Mouse (Mus musculus) spleen, postnatal 0 days (tissue): ENCODE measurements around the gene Plp1. TPM values are rescaled to one million over a fixed set of nuclear protein-coding genes. Genes with fewer than 3 reads are reported as not detected.

Experiments
- polyA plus RNA-seq: library from polyadenylated mRNA; unstranded; fragments of >200 nt; fragmentation: Nextera tagmentation; extraction: Ambion mirVana; gene quantifications from 2 replicates; pipeline ENCODE4 v1.2.1, GENCODE M21; 2015

Gene Plp1
- polyA plus RNA-seq = 0.97 and 1.0 TPM in 2 replicates

DNA sequence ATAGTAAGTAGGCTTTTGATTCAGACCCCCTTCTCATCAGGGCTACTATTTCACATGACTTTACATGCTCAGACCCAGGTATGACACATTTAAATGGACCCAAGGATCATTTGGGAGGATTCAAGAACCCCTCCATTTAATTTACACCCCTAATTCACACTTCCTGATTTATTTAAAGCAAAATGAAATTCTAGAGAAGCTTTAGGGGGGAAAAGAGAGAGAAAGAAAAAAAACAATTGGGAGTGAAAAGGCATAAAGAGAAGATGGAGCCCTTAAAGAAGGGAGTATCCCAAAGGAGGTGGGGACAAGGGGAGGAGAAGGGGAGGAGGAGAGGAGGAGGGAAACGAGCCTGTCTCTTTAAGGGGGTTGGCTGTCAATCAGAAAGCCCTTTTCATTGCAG is at the start of gene Plp1:
TSS of gene Plp1 (plus strand) at position 301 of the 400 bp plus-strand sequence.

DNA sequence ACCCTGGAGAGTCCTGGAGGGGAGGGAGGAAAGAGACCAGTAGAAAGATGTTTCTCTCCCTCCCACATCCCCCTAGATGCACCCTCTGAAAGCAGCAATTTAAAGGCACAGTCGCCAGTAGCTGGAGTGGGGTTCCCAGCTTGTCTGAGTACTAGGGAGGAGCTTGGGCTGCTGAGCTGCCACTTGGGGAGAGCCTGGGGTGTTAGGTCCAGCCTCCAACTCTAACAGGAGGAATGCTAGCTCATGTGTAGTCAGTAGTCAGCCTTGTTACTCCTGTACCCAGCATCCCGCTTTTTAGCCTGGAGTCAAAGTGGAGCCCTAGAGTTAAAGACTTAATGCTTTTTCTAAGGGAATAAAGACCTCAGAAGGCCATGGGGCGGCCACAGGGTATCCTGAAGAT is 42.4 kb upstream of the Plp1 start, which contains the start of gene Glra4:
TSS of gene Glra4 (minus strand) at position 101 of the 400 bp plus-strand sequence.

DNA sequence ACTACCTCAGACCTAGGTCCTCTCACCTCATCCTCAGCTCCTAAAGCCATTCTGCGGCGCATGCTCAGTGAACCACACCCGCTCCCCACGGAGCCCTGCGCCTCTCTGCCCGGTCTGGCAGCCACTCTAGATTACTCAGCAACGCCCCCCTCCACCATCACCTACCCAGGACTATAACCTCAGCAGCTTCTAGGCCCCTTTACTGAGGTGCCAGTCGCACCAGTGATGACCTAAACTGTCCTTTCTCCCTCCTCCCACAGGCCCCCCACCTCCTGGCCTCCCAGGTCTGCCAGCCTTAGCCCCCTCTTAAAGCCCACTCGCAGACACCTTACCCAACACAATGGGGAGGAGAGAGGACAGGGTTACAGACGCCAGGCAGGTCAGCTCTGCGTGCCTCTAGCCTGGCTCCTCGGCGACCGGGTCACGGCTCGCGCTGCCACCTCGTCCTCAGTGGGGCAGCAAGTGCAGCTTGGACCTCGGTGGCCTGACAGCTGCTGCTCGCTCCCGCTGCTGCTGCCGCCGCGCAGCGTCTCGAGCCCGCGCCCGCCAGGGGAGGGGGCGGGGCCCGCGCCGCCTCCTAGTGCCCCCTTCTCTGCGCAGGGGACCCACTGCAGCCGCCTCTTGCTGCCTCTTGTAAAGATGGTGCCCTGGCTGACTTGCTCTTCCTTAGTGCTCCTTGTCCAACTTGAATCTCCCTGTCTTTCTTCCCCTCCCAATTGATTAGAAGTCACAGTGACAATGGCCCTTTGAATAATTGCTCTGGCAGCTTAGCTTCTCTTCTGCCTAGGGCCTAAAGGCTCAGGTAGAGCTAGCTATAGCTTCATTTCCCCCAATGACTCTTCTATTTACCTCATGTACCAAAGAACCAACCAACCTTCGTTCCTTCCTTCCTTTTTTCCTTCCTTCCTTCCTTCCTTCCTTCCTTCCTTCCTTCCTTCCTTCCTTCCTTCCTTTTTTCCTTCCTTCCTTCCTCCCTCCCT is 45.9 kb downstream of the Plp1 start, which contains the start of gene Rab9b:
TSS of gene Rab9b (minus strand) at position 695 of the 980 bp plus-strand sequence.

Other genes starting within 250 kb of the Plp1 start
- gene Tceal3, start 231.8 kb upstream of the Plp1 start, polyA plus RNA-seq = 1.8 and 3.0 TPM in 2 replicates
- gene Tceal1, start 114.7 kb upstream of the Plp1 start, polyA plus RNA-seq = 2.3 and 3.8 TPM in 2 replicates
- 193 and 199 TPM in 2 replicates for gene Morf4l2, start 79.0 kb upstream of the Plp1 start, polyA plus RNA-seq
- gene Glra4, start 42.5 kb upstream of the Plp1 start, polyA plus RNA-seq = not detected in 2 replicates
- not detected in 2 replicates for gene Rab9b, start 46.1 kb downstream of the Plp1 start, polyA plus RNA-seq
- gene H2bfm, start 104.7 kb downstream of the Plp1 start, polyA plus RNA-seq = not detected in 2 replicates
- gene Tmsb15b2, start 152.8 kb downstream of the Plp1 start, polyA plus RNA-seq = 9.6 and 10.8 TPM in 2 replicates
- gene Tmsb15l, start 154.2 kb downstream of the Plp1 start, polyA plus RNA-seq = 0.90 and 1.7 TPM in 2 replicates
- 9.5 and 12.9 TPM in 2 replicates for gene Tmsb15b1, start 154.2 kb downstream of the Plp1 start, polyA plus RNA-seq
- 0.42 and 0.71 TPM in 2 replicates for gene Zcchc18, start 170.5 kb downstream of the Plp1 start, polyA plus RNA-seq
- 5.1 and 5.5 TPM in 2 replicates for gene Slc25a53, start 215.6 kb downstream of the Plp1 start, polyA plus RNA-seq
- gene Fam199x, start 226.9 kb downstream of the Plp1 start, polyA plus RNA-seq = 1.6 and 2.1 TPM in 2 replicates